Mouse (Mus musculus): ENCODE results near the gene Pld6. TPM values are rescaled to one million over a fixed set of nuclear protein-coding genes. Genes with fewer than 3 reads are reported as not detected.
"Not testable (repeated sequence)": the region's sequence is repeated elsewhere in the genome, so short reads cannot be mapped to it uniquely, and the experiment has no call there.

Gene Pld6
- total RNA-seq, 2 experiments from 2014 or later = 0.57 TPM; not detected in 1

GRCm38 (mm10) chr11:59754504-59754903, 32.9 kb downstream of the Pld6 start:
- ATAC-seq (replicated peaks; ENCODE audit: poor library complexity, severe bottlenecking) = no peak

- no peak for ATAC-seq (replicated peaks; ENCODE audit: poor library complexity, severe bottlenecking)
These were observed 38.4 kb downstream of the Pld6 start for GRCm38 (mm10) chr11:59749050-59749449.

- ATAC-seq (replicated peaks; ENCODE audit: poor library complexity, severe bottlenecking) = peak; percentile 37; the same call in 1 of the 2 replicates
These were observed 40.8 kb downstream of the Pld6 start for GRCm38 (mm10) chr11:59746614-59747013.

- ATAC-seq (replicated peaks; ENCODE audit: poor library complexity, severe bottlenecking) = peak; percentile 58; the same call in 1 of the 2 replicates
These were observed 41.6 kb downstream of the Pld6 start for GRCm38 (mm10) chr11:59745851-59746250.

GRCm38 (mm10) chr11:59744374-59744773, 43.1 kb downstream of the Pld6 start:
- ATAC-seq (replicated peaks; ENCODE audit: poor library complexity, severe bottlenecking) = no peak

GRCm38 (mm10) chr11:59743712-59744111, 43.7 kb downstream of the Pld6 start:
- ATAC-seq (replicated peaks; ENCODE audit: poor library complexity, severe bottlenecking) = no peak

GRCm38 (mm10) chr11:59743307-59743706, 44.1 kb downstream of the Pld6 start:
- ATAC-seq (replicated peaks; ENCODE audit: poor library complexity, severe bottlenecking) = no peak

GRCm38 (mm10) chr11:59741915-59742314, 45.5 kb downstream of the Pld6 start:
- no peak for ATAC-seq (replicated peaks; ENCODE audit: poor library complexity, severe bottlenecking)

- peak; percentile 61 for ATAC-seq (replicated peaks; ENCODE audit: poor library complexity, severe bottlenecking)
These were observed 47.4 kb downstream of the Pld6 start for GRCm38 (mm10) chr11:59739996-59740395.

- no peak for ATAC-seq (replicated peaks; ENCODE audit: poor library complexity, severe bottlenecking)
These were observed 50.2 kb downstream of the Pld6 start for GRCm38 (mm10) chr11:59737250-59737649.

GRCm38 (mm10) chr11:59735938-59736337, 51.5 kb downstream of the Pld6 start:
- not testable (repeated sequence) for ATAC-seq (replicated peaks; ENCODE audit: poor library complexity, severe bottlenecking)

GRCm38 (mm10) chr11:59734335-59734734, 53.1 kb downstream of the Pld6 start:
- no peak for ATAC-seq (replicated peaks; ENCODE audit: poor library complexity, severe bottlenecking)

Other genes starting within 250 kb of the Pld6 start
- 2.4 and 2.5 TPM in 2 replicates for gene Nlrp3, start 246.1 kb downstream of the Pld6 start, total RNA-seq (2014; fragmentation: Nextera tagmentation)
- gene Nlrp3, start 246.1 kb downstream of the Pld6 start, total RNA-seq (2017) = 5.3 and 16.5 TPM in 2 replicates
- not detected in 2 replicates for gene Olfr222, start 211.4 kb downstream of the Pld6 start, total RNA-seq (2014; fragmentation: Nextera tagmentation)
- gene Olfr222, start 211.4 kb downstream of the Pld6 start, total RNA-seq (2017) = not detected in 2 replicates
- gene Olfr223, start 194.4 kb downstream of the Pld6 start, total RNA-seq (2014; fragmentation: Nextera tagmentation) = not detected in 2 replicates
- not detected in 2 replicates for gene Olfr223, start 194.4 kb downstream of the Pld6 start, total RNA-seq (2017)
- 50.1 and 70.7 TPM in 2 replicates for gene Mprip, start 126.3 kb downstream of the Pld6 start, total RNA-seq (2014; fragmentation: Nextera tagmentation)
- 56.4 and 71.4 TPM in 2 replicates for gene Mprip, start 126.3 kb downstream of the Pld6 start, total RNA-seq (2017)
- 7.9 and 16.7 TPM in 2 replicates for gene Flcn, start 22.4 kb upstream of the Pld6 start, total RNA-seq (2014; fragmentation: Nextera tagmentation)
- gene Flcn, start 22.4 kb upstream of the Pld6 start, total RNA-seq (2017) = 19.7 and 19.8 TPM in 2 replicates
- 17.1 and 19.5 TPM in 2 replicates for gene Nt5m, start 51.8 kb upstream of the Pld6 start, total RNA-seq (2014; fragmentation: Nextera tagmentation)
- 9.6 and 10.9 TPM in 2 replicates for gene Nt5m, start 51.8 kb upstream of the Pld6 start, total RNA-seq (2017)
- 141 and 166 TPM in 2 replicates for gene Cops3, start 52.2 kb upstream of the Pld6 start, total RNA-seq (2014; fragmentation: Nextera tagmentation)
- gene Cops3, start 52.2 kb upstream of the Pld6 start, total RNA-seq (2017) = 200 and 225 TPM in 2 replicates
- gene Med9, start 160.6 kb upstream of the Pld6 start, total RNA-seq (2014; fragmentation: Nextera tagmentation) = 19.1 and 20.8 TPM in 2 replicates
- gene Med9, start 160.6 kb upstream of the Pld6 start, total RNA-seq (2017) = 18.6 and 28.3 TPM in 2 replicates
- gene Rasd1, start 177.3 kb upstream of the Pld6 start, total RNA-seq (2014; fragmentation: Nextera tagmentation) = not detected in 2 replicates
- gene Rasd1, start 177.3 kb upstream of the Pld6 start, total RNA-seq (2017) = 0.72 and 1.1 TPM in 2 replicates

All from granulocyte monocyte progenitor cell, adult 5-6 weeks (primary cell).